Mouse (Mus musculus) megakaryocyte, embryonic 14.5 days (primary cell): ENCODE results near the gene Clec1a. TPM values are rescaled to one million over a fixed set of nuclear protein-coding genes. Genes with fewer than 3 reads are reported as not detected.

Experiments
- H3K27me3 ChIP-seq: replicated peaks from 2 replicates; pipeline ENCODE3; 2012; ENCODE audit warnings: inconsistent platforms
- H3K36me3 ChIP-seq: replicated peaks from 2 replicates; pipeline ENCODE3; 2012; ENCODE audit warnings: low read length, inconsistent platforms, mixed read lengths
- H3K4me1 ChIP-seq: 2 replicates; pipeline ENCODE4 v1.6.1; 2012; ENCODE audit warnings: inconsistent platforms
- H3K4me3 ChIP-seq: replicated peaks from 2 replicates; pipeline ENCODE3; 2012; ENCODE audit warnings: moderate library complexity, mild to moderate bottlenecking, inconsistent platforms
- H3K9me3 ChIP-seq: 2 replicates; pipeline ENCODE4 v1.6.1; 2012; ENCODE audit warnings: inconsistent platforms
- FLI1 ChIP-seq: IDR thresholded peaks from 2 replicates; pipeline ENCODE4 v1.6.1; 2012; ENCODE audit warnings: low read length, inconsistent platforms, mixed read lengths
- GATA1 ChIP-seq: IDR thresholded peaks from 3 replicates; pipeline ENCODE4 v1.6.1; 2012; ENCODE audit warnings: mixed read lengths, low read length, inconsistent platforms, borderline replicate concordance
- polyA plus RNA-seq: library from polyadenylated mRNA; stranded (reverse); fragments of >175 nt; gene quantifications from 2 replicates; pipeline ENCODE4 v1.2.3, GENCODE M21; 2012; ENCODE audit warnings: low replicate concordance; ENCODE audit not compliant: insufficient read depth

Gene Clec1a
- polyA plus RNA-seq, 1 experiment, result not detected

DNA sequence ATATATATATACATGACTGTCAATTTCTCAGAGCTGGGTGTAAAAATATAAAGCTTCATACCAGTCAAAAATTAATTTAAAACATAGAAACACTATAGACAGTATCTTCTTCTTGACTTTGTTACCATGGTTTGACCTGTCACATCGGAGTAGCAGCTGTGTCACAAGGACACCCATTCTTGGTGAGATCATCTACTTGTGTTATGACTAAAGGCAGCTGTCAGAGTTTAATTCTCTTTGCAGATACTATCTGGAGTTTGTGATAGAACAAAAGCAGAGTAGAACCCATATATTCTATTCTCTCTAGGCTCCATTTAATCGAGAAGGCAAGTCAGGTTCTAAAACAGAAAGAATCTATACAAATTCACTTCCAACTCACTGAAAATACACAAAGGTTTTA lies 13.8 kb downstream of the Clec1a start:
- Histone ChIP-seq H3K4me1 (peaks cover 21% of the 10 kb centered on the region), H3K4me3 (no peak overlapping the region), H3K9me3 (no peaks in the 10 kb centered on the region), H3K27me3 (no peaks in the 10 kb centered on the region), H3K36me3 (peaks cover 86% of the 10 kb centered on the region)
- TF ChIP-seq GATA1, result no peak
- no peak for TF ChIP-seq FLI1

DNA sequence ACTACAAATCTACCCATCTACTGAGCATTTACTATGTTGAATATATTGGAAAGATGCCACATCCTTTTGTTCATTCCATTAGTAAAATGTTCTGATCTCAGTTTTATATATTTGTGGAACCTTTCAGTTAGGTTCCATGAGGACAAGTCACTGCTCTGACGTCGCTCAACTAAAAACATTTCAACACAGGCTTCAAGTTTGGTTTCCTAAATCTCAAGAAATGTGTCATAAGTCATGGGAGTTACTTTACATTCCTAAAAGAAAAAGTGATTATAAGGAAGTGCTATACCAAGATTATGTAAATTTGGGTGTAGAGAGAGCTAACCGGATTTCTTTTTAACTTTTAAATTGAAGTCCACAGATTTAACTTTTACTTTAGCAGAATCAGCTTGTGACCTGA lies 15.8 kb downstream of the Clec1a start:
- Histone ChIP-seq H3K4me3 (no peak overlapping the region), H3K9me3 (no peaks in the 10 kb centered on the region), H3K27me3 (no peaks in the 10 kb centered on the region), H3K36me3 (peaks cover 84% of the 10 kb centered on the region), H3K4me1 (peaks cover 41% of the 10 kb centered on the region)
- no peak for TF ChIP-seq FLI1
- TF ChIP-seq GATA1, result no peak

DNA sequence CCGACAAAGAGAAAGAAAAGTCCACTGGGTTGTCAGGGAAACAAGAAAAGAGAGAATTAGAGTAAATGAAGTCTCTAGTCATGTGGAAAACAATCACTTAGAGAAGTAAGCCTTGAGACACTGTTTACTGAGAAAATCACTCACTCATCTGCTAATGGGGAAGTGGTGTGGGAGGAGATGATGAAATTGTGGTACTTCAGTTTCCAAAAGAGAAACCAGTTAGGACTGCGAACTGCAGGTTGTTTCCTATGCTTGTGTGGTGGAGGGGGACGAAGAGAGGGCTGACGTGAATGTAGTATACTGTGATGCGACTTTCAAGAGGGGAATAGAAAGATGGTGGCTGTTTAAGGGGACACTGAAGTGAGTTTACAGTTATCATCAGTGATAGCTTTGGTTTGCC lies 17.6 kb downstream of the Clec1a start:
- Histone ChIP-seq H3K4me1 (peaks cover 57% of the 10 kb centered on the region), H3K9me3 (no peaks in the 10 kb centered on the region), H3K4me3 (peak overlapping the region; percentile 84), H3K27me3 (no peaks in the 10 kb centered on the region), H3K36me3 (peaks cover 85% of the 10 kb centered on the region)
- TF ChIP-seq GATA1 (no peak), FLI1 (no peak)

DNA sequence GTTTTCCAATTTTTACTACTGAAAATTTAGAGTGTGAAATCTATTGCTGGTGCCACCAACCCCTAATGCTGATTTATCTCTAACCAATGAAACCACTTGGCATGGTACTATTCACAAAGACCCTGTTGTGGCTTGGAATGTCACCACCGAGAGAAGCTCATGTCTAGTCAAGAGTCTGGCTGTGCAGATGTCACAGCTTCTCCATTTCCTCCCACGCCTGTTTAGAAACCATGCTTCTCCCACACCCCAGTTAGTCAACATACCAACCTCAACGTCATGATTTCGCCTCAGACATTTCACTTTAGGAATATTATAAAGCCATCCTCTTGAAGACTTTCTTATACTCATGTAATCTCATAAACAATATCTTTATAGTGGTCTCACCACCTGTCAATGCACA lies 24.5 kb downstream of the Clec1a start:
- H3K36me3 ChIP-seq, result peaks cover 85% of the 10 kb centered on the region
- H3K4me1 ChIP-seq, result peaks cover 93% of the 10 kb centered on the region
- H3K27me3 ChIP-seq, result no peaks in the 10 kb centered on the region
- H3K4me3 ChIP-seq, result no peak overlapping the region
- H3K9me3 ChIP-seq, result no peaks in the 10 kb centered on the region
- no peak for TF ChIP-seq GATA1
- no peak for TF ChIP-seq FLI1

DNA sequence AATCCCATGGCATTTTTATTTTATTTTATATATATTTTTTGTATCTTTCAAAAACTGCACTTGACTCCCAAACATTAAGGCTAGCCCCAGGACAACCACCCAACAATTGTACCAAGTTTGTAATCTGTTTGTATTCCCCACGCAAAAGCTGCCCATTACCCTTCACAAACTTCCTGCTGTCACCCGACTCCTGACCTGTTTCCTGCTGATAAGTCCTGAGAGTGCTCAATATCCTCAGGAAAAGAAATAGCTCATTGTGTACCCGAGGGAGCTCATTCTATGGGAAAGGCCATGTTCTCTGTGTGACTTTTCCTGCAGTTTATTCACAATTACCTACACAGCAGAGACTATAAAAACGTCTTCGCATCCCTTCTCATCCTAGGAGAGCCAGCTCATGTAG lies 26.0 kb downstream of the Clec1a start:
- Histone ChIP-seq H3K36me3 (peaks cover 88% of the 10 kb centered on the region), H3K9me3 (no peaks in the 10 kb centered on the region), H3K4me1 (peaks cover 93% of the 10 kb centered on the region), H3K4me3 (no peak overlapping the region), H3K27me3 (no peaks in the 10 kb centered on the region)
- peak; percentile 89 for TF ChIP-seq FLI1
- TF ChIP-seq GATA1, result 0 out of 3 replicates have a peak, but pooled peaks have one; percentile 52

DNA sequence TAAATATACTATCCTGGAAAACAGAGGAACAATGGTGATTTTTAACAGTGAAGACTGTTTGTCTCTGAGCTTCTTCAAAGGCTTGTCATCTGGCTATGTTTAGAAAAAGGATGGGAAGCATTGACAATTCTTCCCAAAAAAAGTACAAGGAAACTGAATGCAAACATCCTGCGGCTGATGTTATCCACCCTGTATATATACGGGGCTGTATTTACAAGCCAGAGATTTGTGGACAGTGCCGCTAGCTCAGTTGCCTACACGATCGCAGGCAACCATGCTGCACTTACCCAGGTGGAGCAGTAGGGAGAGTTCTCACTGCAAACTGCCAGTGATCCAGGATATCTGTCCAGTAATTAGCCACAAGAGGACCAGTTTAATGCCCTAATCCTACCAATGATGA lies 26.6 kb downstream of the Clec1a start:
- peaks cover 90% of the 10 kb centered on the region for H3K36me3 ChIP-seq
- peaks cover 93% of the 10 kb centered on the region for H3K4me1 ChIP-seq
- TF ChIP-seq GATA1, result no peak
- TF ChIP-seq FLI1, result no peak
- no peaks in the 10 kb centered on the region for H3K9me3 ChIP-seq
- peak overlapping the region; percentile 75 for H3K4me3 ChIP-seq
- no peaks in the 10 kb centered on the region for H3K27me3 ChIP-seq

DNA sequence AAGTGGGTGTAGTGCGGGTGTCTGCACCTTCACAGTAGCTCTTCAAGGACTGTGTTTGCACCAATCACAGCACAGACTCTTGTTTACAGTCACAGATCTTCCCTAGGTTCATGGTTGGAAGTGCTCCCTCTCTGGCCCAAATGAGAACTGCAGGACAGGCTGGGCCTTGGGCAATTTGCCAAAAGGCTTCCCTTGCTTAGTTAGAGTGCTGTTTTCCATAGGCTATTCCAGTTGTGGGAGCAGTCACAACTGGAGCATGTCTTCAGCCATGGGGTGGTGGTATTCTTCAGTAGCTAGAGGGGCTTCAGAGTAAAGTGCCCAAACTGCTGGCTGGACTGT lies 28.1 kb downstream of the Clec1a start:
- no peak for TF ChIP-seq FLI1
- no peak for TF ChIP-seq GATA1
- H3K9me3 ChIP-seq, result no peaks in the 10 kb centered on the region
- H3K27me3 ChIP-seq, result no peaks in the 10 kb centered on the region
- peaks cover 91% of the 10 kb centered on the region for H3K4me1 ChIP-seq
- peaks cover 91% of the 10 kb centered on the region for H3K36me3 ChIP-seq
- H3K4me3 ChIP-seq, result no peak overlapping the region

DNA sequence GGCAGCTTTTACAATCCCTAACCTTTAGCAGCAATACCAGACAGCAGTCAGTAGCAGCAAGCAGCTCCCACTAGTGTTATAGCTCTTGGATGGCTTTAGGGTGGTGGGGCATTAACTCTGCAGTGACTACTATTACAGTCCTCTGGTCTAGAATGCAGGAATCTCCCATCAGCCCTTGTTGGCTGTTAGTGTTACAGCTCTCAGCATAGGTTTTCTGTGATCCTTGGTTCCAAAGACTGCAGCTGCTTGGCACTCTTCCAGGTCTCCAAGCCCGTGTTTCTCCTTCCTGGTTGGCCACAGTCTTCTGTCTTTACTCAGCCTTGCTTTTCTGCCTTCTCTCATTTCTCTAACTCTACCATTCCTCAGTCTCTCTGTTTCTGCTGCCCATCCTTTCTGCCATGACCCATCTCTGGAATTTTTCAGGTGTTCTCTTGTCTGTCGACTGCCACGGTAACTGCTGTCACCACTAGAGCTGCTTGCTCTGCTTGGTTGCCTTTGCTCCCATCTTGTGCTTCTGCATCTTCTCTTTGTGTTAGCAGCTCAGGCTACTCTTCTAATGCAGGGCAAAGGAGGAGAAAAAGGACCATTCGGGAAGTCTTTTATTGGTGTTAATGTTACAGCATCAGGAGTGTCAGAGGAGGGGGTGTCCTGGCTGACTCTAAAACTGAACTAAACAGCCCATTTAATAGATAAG lies 28.6 kb downstream of the Clec1a start:
- H3K9me3 ChIP-seq, result no peaks in the 10 kb centered on the region
- peaks cover 91% of the 10 kb centered on the region for H3K36me3 ChIP-seq
- H3K4me3 ChIP-seq, result no peak overlapping the region
- peaks cover 88% of the 10 kb centered on the region for H3K4me1 ChIP-seq
- no peaks in the 10 kb centered on the region for H3K27me3 ChIP-seq
- TF ChIP-seq GATA1 (no peak), FLI1 (no peak)

DNA sequence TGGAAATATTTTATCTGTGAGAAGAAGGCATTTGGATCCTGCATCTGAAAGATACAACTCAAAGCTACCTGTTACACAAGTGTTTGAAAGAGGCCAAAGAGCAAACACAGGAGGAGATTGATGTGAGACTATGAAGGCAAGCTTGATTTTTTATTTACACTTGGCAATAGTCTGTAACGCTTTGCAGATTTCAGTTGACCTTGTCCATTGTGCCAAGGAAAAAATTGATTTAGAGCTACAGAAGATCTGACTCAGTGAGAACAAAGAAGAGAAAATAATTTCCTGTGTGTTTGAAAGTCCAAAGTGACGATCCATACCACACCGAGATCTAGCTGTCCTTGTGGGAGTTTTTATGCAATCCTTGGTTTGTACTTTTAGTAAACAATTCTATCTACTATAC lies 29.5 kb downstream of the Clec1a start:
- Histone ChIP-seq H3K27me3 (no peaks in the 10 kb centered on the region), H3K4me3 (no peak overlapping the region), H3K36me3 (peaks cover 87% of the 10 kb centered on the region), H3K4me1 (peaks cover 85% of the 10 kb centered on the region), H3K9me3 (no peaks in the 10 kb centered on the region)
- TF ChIP-seq GATA1, result no peak
- TF ChIP-seq FLI1, result no peak

DNA sequence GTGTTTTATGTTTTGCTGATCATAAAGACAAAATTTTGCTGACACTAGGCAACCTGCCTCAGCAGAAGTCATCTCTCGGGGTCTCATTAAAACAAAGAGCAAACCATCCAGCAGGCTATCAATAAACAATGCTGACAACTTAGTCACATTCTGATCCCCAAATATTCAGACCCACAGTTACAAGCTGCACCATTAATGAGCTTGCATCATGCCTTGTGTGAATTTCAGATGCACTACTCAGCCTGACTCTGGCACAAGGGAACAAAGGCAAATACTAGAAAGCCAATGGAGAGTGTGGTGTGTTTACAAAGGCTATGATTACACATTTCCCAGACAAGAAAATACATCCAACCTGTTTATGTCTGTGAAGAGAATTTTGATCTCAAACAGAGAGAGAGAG lies 37.6 kb downstream of the Clec1a start:
- no peaks in the 10 kb centered on the region for H3K9me3 ChIP-seq
- H3K4me3 ChIP-seq, result no peak overlapping the region
- TF ChIP-seq FLI1 (no peak), GATA1 (no peak)
- H3K27me3 ChIP-seq, result no peaks in the 10 kb centered on the region
- H3K4me1 ChIP-seq, result peaks cover 63% of the 10 kb centered on the region
- peaks cover 90% of the 10 kb centered on the region for H3K36me3 ChIP-seq
